Comparison of ENCODE assay signal across 15 mouse cellular contexts in genomic region chr12:99897846-99898245, GRCm38 (mm10).
"Had no signal": no experiment of that assay in that cellular context is flagged by ENCODE, and none has a peak within 500 bp of the region (broad histone marks: within the 10 kb centered on the region; RNA-seq: fewer than 3 reads in every experiment).

No protein-coding gene starts in this region.

- H3K4me3 ChIP-seq: neural tube, embryonic 15.5 days; stomach, embryonic 15.5 days had no signal

- H3K27ac ChIP-seq: neural tube, embryonic 15.5 days; stomach, embryonic 15.5 days; stomach, postnatal 0 days had no signal

- H3K27me3 ChIP-seq: neural tube, embryonic 15.5 days; stomach, embryonic 15.5 days had no signal

- H3K4me1 ChIP-seq: neural tube, embryonic 15.5 days; stomach, embryonic 15.5 days had no signal

- H3K9ac ChIP-seq: neural tube, embryonic 15.5 days; stomach, embryonic 15.5 days had no signal

- DNase-seq: retina, postnatal 1 day; right cerebral cortex, adult 18-20 months; right cerebral cortex, postnatal 14 days; right cerebral cortex, postnatal 25 days; right cerebral cortex, postnatal 4 days; spleen, adult 18-20 months; thymus, adult 18-20 months; thymus, adult 2 months; thymus, postnatal 14 days; thymus, postnatal 25 days; thymus, postnatal 36 days; thymus, postnatal 4 days had no signal

- H3K4me2 ChIP-seq: neural tube, embryonic 15.5 days; stomach, embryonic 15.5 days had no signal

- H3K9me3 ChIP-seq: neural tube, embryonic 15.5 days; stomach, embryonic 15.5 days had no signal
